Mouse (Mus musculus): ENCODE measurements around the gene Slc39a11.

The Slc39a11 gene

DNA sequence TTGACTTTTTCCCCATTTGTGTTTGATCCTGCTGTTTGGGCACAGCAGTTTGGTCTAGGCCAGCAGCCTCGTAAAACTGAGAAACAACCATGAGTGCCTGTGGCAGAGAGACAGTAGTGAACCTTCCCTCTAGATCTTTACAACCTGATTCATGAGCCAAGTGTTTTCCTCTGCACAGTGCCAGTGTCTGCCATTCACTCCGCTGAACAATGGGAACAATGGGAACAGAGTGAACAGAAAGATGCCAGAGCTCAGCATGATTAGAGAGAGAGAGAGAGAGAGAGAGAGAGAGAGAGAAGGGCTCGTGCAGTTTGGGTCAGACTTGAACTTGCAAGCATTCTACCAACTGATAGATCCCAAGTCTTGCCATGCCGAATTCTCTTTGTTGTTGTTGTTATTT, 199.2 kb downstream of the Slc39a11 start:
- DNase-seq, result no peak

DNA sequence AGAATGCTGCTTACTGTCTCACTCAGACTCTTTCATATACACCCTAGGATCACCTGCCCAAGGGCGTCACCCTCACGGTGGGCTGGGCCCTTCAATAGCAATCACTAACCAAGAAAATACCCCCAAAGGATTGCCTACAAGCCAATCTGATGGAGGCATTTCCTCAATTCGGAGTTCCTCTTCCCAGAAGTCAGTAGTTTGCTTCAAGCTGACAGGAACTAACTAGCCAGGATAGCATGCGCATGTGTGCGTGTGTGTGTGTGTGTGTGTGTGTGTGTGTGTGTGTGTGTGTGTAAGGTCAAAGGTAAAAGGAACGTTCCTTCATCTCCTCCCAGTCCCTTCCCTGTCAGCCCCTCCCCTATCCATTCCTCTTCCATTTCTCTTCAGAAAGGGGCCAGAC, 199.9 kb downstream of the Slc39a11 start:
- DNase-seq, result no peak

DNA sequence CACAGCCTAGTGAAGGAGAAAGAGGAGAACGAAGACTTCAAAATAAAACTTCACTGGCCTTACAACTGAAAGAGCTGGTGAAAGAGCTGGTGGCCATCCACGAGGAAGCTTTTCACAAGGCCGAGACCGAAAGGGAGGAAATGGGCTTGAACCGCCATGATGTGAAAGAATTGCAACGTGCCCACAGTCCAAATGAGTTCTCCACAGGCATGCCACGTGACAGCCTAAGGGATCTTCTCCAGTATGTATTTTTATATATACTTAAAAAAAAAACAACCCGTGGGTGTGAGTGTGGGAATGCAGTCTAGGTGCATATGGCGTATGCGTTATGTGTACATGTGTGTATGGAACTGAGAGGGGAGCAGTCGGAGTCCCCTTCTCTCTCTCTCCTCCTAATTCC, 207.8 kb downstream of the Slc39a11 start:
- no peak for DNase-seq

DNA sequence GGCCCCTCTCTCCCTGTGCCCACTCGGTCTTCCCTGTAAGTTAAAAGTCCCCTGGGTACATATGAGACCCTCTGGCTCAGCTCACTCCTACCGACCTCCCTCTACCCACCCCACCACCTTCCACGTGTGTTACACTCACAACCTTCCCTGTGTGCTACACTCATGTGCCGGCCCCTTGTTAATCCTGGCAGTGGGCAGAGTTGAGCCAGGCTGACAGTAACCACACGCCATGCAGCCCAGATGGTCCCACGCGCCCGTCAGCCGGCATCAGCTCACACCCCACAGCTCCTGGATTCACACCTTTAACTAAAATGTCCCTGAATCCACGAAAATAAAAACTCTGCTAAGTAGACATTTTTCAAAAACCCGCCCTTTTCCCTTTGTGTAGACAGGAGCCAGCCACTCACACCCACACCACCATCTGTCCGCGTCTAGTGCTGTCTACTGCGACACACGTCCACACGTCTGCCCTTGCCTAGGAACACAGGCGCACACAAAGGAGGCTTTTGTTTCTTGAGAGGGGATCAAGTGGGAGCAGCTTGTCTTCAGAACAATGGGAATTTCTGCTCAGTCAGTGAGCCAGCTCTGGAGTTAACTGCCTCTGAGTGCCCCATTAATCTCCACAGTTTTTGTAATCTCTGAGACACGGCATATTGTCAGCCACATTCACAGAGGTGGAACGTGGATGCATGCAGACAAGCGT, 210.4 kb downstream of the Slc39a11 start:
- no peak for DNase-seq

DNA sequence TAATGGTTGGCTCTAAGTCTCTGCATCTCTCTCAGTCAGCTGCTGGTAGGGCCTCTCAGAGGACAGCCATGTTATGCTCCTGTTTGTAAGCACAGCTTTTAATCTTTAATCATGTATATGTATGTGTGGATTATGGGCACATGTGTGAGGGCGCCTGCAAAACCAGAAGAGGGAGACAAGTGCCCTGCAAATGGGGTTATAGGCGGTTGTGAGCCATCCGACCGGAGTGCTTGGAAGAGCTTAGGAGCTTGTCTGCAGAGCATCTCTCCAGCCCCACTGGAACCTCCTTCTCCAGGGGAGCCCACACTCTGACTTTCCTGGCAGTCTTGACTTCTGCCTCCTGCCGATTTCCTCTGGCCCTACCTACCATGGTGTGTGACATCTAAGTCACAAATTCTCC, 211.0 kb downstream of the Slc39a11 start:
- no peak for DNase-seq

DNA sequence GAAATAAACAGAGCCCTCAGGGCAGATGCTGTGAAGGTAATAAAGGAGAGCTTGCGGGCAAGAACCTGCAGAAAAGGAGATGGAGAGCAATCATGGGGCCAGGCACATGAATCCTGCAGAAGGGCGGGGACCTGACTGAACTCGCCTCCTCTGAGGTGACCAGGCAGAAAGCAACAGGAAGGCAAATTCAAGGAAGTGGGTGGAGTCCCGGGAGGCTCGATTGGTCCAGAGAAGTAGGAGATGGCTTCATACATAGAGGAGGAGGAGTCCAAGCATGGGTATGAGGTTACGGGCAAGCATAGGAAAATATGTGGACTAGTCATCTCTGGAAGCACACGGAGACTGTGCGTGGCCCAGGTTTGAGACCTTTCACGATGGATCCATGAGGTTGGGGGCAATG, 212.5 kb downstream of the Slc39a11 start:
- DNase-seq, result no peak

DNA sequence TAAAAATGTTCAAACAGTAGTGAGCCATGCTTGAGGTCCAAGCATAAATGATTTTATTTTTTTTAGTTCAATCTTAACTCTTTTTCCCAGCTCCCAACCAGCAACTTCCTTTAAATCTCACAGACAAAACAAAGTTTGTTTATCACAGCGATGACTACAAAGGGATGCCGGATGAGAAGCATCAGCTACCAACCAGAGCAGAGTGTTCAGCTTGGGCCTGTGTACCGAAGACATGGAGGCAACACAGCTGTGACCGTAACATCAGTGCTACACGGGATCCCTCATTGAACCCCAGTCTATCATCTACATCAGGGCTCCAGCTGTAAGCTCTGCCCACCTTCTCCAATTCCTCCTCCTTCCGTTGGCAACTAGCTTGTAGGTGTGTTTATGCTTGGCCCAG, 213.6 kb downstream of the Slc39a11 start:
- DNase-seq, result no peak

DNA sequence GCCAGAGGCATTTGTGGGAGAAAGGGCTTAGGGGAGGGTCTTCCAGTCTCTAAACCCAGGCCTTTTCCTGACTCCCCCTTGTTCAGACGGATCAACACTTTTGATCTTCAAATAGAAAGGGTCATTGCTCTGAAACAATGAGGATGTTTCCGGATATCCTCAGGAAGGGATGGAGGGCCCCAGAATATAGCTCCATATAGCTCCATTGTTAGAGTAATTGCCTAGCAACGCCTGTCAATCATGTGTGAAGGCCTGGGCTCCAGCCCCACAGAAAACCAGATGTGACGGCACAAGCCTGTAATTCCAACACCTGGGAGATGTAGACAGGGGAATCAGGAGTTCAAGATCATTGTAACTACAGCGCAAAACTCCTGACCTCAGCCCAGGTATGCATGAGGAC, 214.2 kb downstream of the Slc39a11 start:
- no peak for DNase-seq

DNA sequence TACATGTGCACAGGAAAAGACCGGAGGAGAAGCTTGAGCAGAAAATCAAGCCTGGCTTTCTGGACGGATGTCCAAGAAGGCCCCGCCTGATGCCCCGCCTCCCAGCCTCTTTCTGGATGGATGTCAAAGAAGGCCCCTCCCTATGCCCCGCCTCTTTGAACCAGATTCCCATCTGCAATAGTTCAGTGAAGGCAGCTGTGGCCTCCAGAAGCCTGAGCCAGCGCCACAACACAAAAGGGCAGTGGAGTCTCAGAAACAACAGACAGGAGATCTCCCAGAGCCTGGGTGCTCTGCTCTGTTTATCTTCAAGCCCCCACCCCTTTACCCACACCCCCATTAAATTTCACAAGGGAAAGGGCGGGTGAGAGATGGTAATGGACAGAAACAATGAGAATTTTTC, 218.7 kb downstream of the Slc39a11 start:
- no peak for DNase-seq

DNA sequence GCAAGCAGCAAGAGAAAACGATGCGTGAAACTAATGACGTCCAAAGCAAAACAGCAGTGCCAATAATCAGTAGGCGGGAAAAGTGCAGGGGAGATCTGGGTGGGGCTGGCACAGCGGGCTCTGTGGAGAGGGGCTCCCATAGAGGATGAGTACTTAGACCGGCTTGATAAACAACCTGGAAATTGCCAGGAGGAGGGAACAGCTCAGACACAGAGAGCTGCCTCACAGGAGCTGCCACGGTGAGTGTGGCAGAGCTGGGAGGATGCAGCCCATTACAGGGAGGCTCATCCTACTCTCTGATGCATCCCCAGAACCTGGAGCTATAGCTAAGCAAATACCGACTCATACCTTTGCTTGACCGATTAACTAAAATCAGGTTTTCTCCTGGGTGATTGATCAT, 224.0 kb downstream of the Slc39a11 start:
- DNase-seq, result no peak

DNA sequence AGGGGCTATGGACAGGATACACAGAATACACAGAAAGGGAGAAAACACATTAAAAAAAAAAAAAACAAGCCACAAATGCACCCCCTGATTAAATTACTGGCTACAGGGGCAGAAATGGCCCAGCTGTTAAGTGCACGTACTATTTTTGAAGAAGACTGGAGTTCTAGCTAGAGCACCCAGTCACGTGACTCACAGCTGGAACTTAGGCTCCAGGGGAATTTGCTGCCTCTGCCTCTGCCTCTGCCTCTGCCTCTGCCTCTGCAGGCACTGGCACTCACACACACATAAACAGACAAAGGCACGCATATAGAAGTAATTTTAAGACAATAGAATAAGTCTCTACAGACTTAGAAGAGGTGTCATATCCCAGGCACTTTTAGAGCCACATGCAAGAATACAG, 224.4 kb downstream of the Slc39a11 start:
- DNase-seq, result no peak

DNA sequence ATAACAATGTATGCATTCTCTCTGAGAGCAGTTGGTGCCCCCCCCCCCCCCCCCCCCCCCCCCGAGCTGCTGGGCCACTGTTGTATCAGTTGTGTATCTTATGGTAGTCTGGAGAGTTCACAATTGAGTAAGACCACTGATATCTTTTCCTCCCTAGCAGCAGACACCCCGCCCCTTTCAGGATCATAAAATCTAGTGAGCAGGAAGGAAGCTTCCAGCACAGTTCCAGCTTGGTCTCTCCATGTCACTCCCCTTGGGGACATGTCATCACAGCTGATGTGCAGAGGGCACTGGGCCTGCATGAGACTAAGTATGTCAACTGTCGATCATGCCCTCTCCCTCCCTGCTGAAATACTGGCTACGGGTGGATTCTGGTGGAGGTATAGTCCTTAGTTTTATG, 225.1 kb downstream of the Slc39a11 start:
- no peak for DNase-seq

DNA sequence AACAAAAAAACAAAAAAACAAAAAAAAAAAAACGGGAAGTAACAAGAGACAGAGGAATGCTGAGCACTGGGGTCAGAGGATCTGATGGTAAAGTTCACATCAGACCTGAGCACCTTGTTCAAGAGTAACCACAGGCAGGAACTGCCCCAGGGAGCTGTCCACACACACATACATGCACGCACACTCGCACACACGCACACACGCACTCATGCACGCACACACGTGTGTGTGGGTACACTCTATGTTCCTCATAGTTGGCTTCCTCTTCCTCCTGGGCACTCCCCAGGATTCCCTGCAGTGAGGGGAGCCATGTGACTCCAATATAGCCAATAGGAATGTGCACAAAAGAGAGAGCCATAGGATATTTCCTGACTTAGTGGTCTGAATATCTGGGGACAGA, 227.3 kb downstream of the Slc39a11 start:
- DNase-seq, result no peak

DNA sequence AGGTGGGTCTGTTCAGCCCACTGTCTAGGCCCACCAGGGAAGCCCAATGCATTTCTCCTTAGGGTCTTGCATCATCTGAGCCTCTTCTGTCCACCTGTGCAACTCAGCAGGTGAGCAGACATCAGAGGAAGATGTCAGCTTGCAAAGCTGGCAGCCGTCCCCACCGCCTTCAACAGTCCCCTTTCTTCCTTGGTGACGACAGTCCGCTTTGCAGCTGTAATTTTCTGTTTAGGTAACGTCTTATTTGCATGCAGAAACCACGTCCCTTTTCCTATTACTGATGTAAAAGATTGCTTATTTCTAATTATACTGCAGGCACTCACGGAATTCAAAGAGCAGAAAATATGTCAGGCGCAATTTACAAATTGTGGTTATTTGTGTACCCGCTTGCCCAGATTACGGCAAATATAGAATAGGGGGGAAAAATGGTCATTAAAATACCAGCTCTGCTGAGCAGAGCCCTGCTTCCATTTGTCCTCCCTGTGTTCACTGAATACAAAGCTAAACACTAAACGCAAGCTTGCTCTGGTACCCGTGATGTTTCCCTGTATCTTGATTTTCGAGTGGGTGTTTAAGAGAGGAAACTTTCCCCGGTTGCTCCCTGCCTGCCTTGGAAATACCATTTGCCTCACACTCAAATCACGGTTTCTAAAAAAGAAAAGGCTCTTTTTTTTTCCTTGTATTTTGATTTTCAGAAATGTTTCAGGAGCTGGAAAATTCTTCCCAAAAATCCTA, 230.8 kb downstream of the Slc39a11 start:
- no peak for DNase-seq

DNA sequence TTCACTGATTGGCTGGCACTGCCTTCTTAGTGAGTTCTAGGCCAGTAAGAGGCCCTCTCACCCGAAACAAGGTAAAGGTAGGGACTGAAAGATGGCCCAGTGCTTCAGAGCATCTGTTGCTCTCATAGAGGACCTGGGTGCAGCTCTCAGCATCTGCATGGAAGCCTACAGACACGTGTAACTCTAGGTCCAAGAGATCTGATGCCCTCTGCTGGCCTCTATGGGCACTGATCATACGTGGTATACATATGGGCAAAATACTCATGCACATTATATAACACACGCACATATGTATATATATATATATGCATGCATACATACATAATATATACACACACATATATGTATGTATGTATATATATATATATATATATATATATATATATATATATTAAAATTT, 231.9 kb downstream of the Slc39a11 start:
- no peak for DNase-seq

DNA sequence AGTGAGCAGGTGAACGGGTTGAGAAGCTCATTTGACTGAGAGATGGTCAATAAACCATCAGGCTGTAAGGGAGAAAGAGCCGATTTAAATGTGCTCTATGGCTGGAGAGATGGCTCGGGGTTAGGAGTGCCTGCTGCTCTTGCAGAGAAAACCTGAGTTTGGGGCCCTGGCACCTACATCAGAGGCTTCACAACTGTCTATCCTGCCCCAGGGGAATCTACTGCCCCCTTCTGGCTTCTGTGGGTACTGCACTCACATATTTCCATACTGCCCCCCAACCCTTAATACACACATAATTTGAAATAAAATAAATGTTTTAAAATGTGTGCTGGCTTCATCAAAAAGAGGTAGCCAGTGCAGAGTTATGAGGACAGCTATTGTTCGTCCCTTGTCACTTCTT, 237.3 kb downstream of the Slc39a11 start:
- DNase-seq, result no peak

DNA sequence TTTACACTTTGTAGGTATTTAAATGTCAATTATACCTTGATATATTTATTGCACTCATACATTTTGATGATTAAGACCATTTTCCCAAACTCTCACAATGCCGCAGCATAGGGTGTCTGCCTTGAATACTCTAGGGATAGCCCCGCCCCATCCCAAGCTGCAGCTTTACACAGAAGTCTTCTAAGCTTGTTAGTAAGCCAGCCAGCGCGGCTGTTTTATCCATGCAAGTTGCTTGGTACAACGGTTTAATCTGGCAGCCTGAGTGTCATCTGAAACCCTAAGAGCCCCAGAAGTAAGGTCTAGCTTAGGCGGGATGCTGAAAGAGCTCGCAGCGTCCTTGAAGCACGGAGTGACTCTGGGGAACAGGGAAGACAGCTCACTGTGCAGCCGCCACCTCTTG, 238.1 kb downstream of the Slc39a11 start:
- no peak for DNase-seq

DNA sequence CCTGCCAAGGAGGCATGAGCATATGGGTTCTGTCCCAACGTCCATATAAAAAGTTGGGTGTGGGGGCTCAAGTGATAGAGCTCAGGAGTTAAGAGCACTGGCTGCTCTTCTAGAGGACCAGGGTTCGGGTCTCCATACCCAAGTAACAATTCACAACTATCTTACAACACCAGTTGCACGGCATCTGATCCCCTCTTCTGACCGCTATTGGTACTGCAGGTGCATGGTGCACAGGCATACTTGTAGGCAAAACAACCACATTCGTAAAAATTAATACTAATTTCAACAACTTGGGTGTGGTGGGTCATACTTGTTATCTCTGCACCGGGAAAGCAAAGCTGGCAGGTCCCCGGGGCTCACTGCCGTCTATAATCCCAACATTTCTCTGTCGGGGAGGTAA, 240.8 kb downstream of the Slc39a11 start:
- no peak for DNase-seq

DNA sequence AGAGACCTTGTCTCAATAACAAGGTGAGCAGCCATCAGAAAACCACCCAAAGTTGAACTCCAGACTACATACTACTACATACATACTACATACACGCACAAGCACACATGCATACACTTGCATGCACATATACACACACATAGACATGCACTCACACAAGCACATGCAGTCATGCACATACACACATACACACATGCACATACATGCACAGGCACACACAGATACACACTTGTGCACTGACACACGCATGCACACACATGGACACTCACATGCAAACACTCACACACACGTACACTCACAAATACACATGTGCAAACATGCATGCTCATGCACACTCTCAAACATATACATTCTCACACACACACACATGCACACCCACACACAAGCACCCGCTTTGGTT, 242.4 kb downstream of the Slc39a11 start:
- DNase-seq, result no peak

DNA sequence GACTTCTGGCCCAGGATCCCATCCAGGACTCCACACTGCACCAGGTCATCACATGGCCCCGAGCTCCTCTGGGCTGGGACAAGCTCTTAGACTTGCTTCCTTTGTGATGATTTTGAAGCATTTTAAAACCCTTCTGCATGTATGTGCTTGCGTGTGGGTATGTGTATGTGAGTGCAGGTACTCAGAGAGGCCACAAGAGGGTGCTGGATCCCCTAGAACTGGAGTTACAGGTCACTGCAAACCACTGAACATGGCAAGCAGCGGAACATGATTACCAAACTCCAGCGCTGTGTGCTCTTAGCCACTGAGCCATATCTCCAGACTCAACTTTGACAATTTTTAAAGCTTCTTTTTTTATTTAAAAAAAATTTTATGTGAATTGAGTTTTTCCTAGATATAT, 249.0 kb downstream of the Slc39a11 start:
- DNase-seq, result no peak

DNA sequence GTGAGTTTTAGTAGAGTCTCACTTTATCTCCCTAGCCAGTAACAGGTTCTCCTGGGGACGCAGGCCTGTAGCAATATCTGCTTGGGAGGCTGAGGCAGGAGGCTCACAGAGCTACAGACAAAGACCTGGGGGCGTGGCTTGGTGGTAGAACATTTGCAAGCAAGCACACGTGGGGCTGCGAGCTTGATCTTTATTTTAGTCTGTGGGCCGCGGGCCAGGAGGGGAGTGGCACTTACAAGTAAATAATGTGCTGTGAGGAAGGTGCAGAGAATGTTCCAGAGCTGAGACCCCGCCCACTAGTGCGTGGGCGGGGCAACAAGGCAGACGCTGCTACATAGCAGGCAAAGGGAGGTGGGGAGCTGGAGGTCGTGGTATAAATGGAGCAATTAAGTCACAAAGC, 250.3 kb downstream of the Slc39a11 start:
- no peak for DNase-seq

DNA sequence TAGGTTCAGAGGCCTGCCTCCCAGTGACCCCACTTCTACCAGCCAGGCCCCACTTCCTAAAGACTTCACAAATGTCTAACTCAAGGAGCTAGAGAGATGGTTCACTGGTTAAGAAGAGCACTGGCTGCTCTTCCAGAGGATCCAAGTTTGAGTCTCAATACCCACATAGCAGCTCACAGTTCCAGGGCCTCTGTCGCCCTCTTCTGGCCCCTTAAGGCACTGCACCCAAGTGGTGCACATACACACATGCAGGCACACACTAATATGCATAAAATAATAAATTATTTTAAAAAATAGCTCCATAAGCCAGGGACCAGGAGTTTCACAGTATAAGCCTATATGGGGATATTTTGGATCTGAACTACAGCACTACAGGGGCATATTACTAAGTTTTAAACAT, 252.5 kb downstream of the Slc39a11 start:
- DNase-seq, result no peak

DNA sequence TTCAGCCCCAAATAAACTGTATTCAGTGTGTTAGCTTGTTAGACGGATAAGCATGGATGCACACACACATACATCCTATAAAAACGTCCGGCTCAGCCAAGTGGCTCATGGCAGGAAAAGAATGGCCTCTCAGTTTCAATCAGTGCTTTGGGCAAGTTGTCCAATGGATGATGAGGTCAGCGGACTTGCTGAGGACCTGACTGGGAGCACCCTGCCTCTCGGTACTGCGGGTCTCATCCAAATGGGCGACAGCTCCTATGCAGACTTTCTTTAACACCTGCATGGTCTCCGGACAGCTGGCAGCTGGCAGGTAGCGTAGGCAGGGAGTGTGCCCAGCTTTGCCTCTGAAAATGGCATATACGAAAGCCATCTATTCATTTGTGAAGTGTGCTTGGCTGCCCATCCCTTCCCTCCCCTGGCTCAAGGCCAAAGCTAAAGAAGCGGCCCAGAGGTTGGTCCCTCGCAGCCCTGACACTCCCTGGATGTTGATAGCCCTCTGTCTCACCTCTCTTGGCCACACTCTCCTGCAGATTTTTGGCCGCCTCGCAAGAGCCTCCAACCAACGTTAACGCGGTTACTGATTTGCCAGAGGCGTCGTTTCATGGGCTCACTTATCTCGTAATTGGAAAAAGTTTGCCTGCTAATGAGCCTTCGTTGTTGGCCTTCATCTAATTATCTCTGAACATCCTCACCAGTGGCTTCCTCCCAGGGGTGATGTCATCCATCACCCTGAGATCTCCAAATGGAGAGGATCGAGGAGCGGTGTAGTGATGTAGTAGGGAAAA, 256.3 kb downstream of the Slc39a11 start:
- DNase-seq, result no peak

DNA sequence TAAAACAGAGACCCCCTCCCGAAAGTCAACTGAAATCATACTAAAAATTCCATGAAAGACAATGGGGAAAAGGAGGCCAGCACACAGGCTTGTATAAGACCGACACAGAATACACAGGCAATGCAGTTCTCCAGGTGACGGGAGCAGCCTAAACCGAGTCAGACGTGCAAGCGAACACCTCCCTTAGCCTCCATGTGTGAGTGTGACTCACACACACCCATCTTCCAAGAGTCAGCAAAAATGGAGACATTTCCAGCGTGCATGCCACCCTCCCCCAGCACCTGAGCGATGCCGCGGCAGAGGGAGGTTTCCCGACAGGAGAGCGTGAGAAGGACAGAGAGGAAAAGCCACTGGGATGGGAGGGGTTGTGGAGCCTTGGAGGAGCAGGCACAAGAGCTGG, 258.2 kb downstream of the Slc39a11 start:
- no peak for DNase-seq

Data from cerebellum, adult 11-12 months (tissue).